Mouse (Mus musculus) heart, embryonic 14.5 days (tissue): Measurements from ENCODE around the gene Cfap61. TPM values are rescaled to one million over a fixed set of nuclear protein-coding genes. Genes with fewer than 3 reads are reported as not detected.

Experiments
- ATAC-seq: fragments of 200-750 bp; cut with Nextera tagmentation; 2 replicates; pipeline ENCODE4 v1.8.0; 2017; ENCODE audit warnings: low read depth, moderate TSS enrichment; ENCODE audit not compliant: insufficient number of reproducible peaks, insufficient read depth, low FRiP score
- H3K27ac ChIP-seq, 2 experiments: fragments of 200-500 bp in 1 of 2; fragments of 300-500 bp in 1 of 2; sonication (generic) in 1 of 2; replicated peaks in 1 of 2; 2 replicates each; pipeline ENCODE4 v1.5.1; 2012 to 2014; ENCODE audit warnings: low read depth in 2 of 2, low read length in 2 of 2, control low read depth in 1 of 2, mild to moderate bottlenecking in 1 of 2, mixed read lengths in 1 of 2; ENCODE audit not compliant: control insufficient read depth in 1 of 2, insufficient read depth in 1 of 2
- H3K27me3 ChIP-seq: fragments of 300-500 bp; sonication (generic); 2 replicates; pipeline ENCODE4 v1.6.1; 2014; ENCODE audit warnings: mild to moderate bottlenecking, low read length, control low read depth; ENCODE audit not compliant: control insufficient read depth, insufficient read depth
- H3K36me3 ChIP-seq: fragments of 300-500 bp; sonication (generic); 2 replicates; pipeline ENCODE4 v1.6.1; 2014; ENCODE audit warnings: mild to moderate bottlenecking, control low read depth, low read length, mixed read lengths; ENCODE audit not compliant: control insufficient read depth, insufficient read depth
- H3K4me1 ChIP-seq, 2 experiments: fragments of 200-500 bp in 1 of 2; fragments of 300-500 bp in 1 of 2; sonication (generic) in 1 of 2; 2 replicates each; pipeline ENCODE4 v1.6.1; 2012 to 2014; ENCODE audit warnings: low read length in 2 of 2, control low read depth in 1 of 2, mixed read lengths in 1 of 2; ENCODE audit not compliant: control insufficient read depth in 2 of 2, insufficient read depth in 2 of 2
- H3K4me2 ChIP-seq: fragments of 300-500 bp; sonication (generic); 2 replicates; pipeline ENCODE4 v1.6.1; 2014; ENCODE audit warnings: mild to moderate bottlenecking, low read length
- H3K4me3 ChIP-seq, 2 experiments: fragments of 200-500 bp in 1 of 2; fragments of 300-500 bp in 1 of 2; sonication (generic) in 1 of 2; 2 replicates each; pipeline ENCODE4 v1.5.1; 2012 to 2014; ENCODE audit warnings: low read length in 2 of 2, mild to moderate bottlenecking in 2 of 2, control low read depth in 1 of 2, low read depth in 1 of 2, moderate library complexity in 1 of 2; ENCODE audit not compliant: control insufficient read depth in 1 of 2, insufficient read depth in 1 of 2
- H3K9ac ChIP-seq: fragments of 300-500 bp; sonication (generic); 2 replicates; pipeline ENCODE4 v1.6.1; 2014; ENCODE audit warnings: mild to moderate bottlenecking, low read length
- H3K9me3 ChIP-seq: fragments of 300-500 bp; sonication (generic); 2 replicates; pipeline ENCODE4 v1.6.1; 2016; ENCODE audit warnings: low read length, control low read depth; ENCODE audit not compliant: control insufficient read depth
- WGBS: fragments of 180-500 bp; shearing (Covaris S2); extraction: QIAGEN DNeasy Blood & Tissue Kit; methylation state at CpG from one replicate; pipeline ENCODE4 v1.1.7; 2014; 5-methylcytosine and 5-hydroxymethylcytosine counted together
- polyA plus RNA-seq: library from polyadenylated mRNA; unstranded; fragments of >200 nt; fragmentation: Nextera tagmentation; extraction: Ambion mirVana; gene quantifications from 2 replicates; pipeline ENCODE4 v1.2.1, GENCODE M21; 2014

The Cfap61 gene
- polyA plus RNA-seq, 1 experiment from 2014 or later = 0.46 TPM

GRCm38 (mm10) chr2:146051334-146051733 is 116.8 kb downstream of the Cfap61 start:
- H3K4me1 ChIP-seq = peaks cover 7 to 14% of the 10 kb centered on the region in 2 experiments; a peak in 3 of 4 replicates
- WGBS = 82% methylated on average over 4 of the region's 4 CpGs
- no peak overlapping the region for H3K27ac ChIP-seq
- H3K36me3 ChIP-seq = no peaks in the 10 kb centered on the region
- H3K9me3 ChIP-seq = no peaks in the 10 kb centered on the region
- ATAC-seq = no peak
- no peak overlapping the region for H3K9ac ChIP-seq
- no peak overlapping the region for H3K4me2 ChIP-seq
- H3K4me3 ChIP-seq = no peak overlapping the region
- no peaks in the 10 kb centered on the region for H3K27me3 ChIP-seq

GRCm38 (mm10) chr2:146057123-146057522 is 122.5 kb downstream of the Cfap61 start:
- Histone ChIP-seq H3K9ac (no peak overlapping the region), H3K27me3 (no peaks in the 10 kb centered on the region), H3K4me1 (no peaks in the 10 kb centered on the region), H3K4me3 (no peak overlapping the region), H3K4me2 (no peak overlapping the region), H3K9me3 (no peaks in the 10 kb centered on the region), H3K27ac (no peak overlapping the region), H3K36me3 (no peaks in the 10 kb centered on the region)
- ATAC-seq = no peak
- WGBS = 81% methylated on average over 4 of the region's 4 CpGs

- 77% methylated on average over 3 of the region's 3 CpGs for WGBS
- no peaks in the 10 kb centered on the region for H3K27me3 ChIP-seq
- no peak overlapping the region for H3K27ac ChIP-seq
- no peak overlapping the region for H3K4me3 ChIP-seq
- peaks cover 0 to 5% of the 10 kb centered on the region in 2 experiments; a peak in 3 of 4 replicates for H3K4me1 ChIP-seq
- H3K9me3 ChIP-seq = no peaks in the 10 kb centered on the region
- no peak overlapping the region for H3K9ac ChIP-seq
- ATAC-seq = no peak
- no peak overlapping the region for H3K4me2 ChIP-seq
- no peaks in the 10 kb centered on the region for H3K36me3 ChIP-seq
These were observed 124.2 kb downstream of the Cfap61 start for GRCm38 (mm10) chr2:146058791-146059190.

GRCm38 (mm10) chr2:146061421-146062300 is 127.1 kb downstream of the Cfap61 start:
- WGBS = 80% methylated on average over 16 of the region's 16 CpGs
- ATAC-seq = no peak
- Histone ChIP-seq H3K4me1 (peaks cover 5% of the 10 kb centered on the region in 2 experiments), H3K4me3 (no peak overlapping the region), H3K27me3 (no peaks in the 10 kb centered on the region), H3K9ac (no peak overlapping the region), H3K27ac (no peak overlapping the region), H3K4me2 (no peak overlapping the region), H3K9me3 (no peaks in the 10 kb centered on the region), H3K36me3 (no peaks in the 10 kb centered on the region)

GRCm38 (mm10) chr2:146062330-146063092 is 127.9 kb downstream of the Cfap61 start:
- Histone ChIP-seq H3K4me2 (no peak overlapping the region), H3K9ac (no peak overlapping the region), H3K27ac (no peak overlapping the region), H3K4me1 (peaks cover 5% of the 10 kb centered on the region in 2 experiments), H3K4me3 (no peak overlapping the region), H3K9me3 (no peaks in the 10 kb centered on the region), H3K27me3 (no peaks in the 10 kb centered on the region), H3K36me3 (no peaks in the 10 kb centered on the region)
- WGBS = 54% methylated on average over 13 of the region's 13 CpGs
- no peak for ATAC-seq

GRCm38 (mm10) chr2:146063093-146064074 is 128.8 kb downstream of the Cfap61 start:
- 54% methylated on average over 11 of the region's 11 CpGs for WGBS
- H3K9ac ChIP-seq = no peak overlapping the region
- no peak overlapping the region for H3K4me3 ChIP-seq
- ATAC-seq = no peak
- H3K9me3 ChIP-seq = no peaks in the 10 kb centered on the region
- H3K27me3 ChIP-seq = no peaks in the 10 kb centered on the region
- no peak overlapping the region for H3K27ac ChIP-seq
- no peaks in the 10 kb centered on the region for H3K36me3 ChIP-seq
- H3K4me2 ChIP-seq = no peak overlapping the region
- peaks cover 5% of the 10 kb centered on the region in 2 experiments for H3K4me1 ChIP-seq

- Histone ChIP-seq H3K4me3 (no peak overlapping the region), H3K9me3 (no peaks in the 10 kb centered on the region), H3K4me1 (peaks cover 6 to 9% of the 10 kb centered on the region in 2 experiments), H3K9ac (no peak overlapping the region), H3K27me3 (no peaks in the 10 kb centered on the region), H3K27ac (no peak overlapping the region), H3K36me3 (no peaks in the 10 kb centered on the region), H3K4me2 (no peak overlapping the region)
- WGBS = 49% methylated on average over 4 of the region's 4 CpGs
- no peak for ATAC-seq
These were observed 132.8 kb downstream of the Cfap61 start for GRCm38 (mm10) chr2:146067364-146067763.
